Mouse (Mus musculus): ENCODE measurements at regions not wholly inside any gene's neighbourhood (a gene's known extent, or its start where the extent isn't known, plus 50 kb on each side); places are given as distances from the start of the nearest gene placed in this dataset.

GRCm38 (mm10) chr3:149253080-149253479, 262.7 kb upstream of the Adgrl2 start:
- no peaks in the 10 kb centered on the region for H3K36me3 ChIP-seq (ENCODE audit: control insufficient read depth, insufficient read depth, low read length)
- no peak overlapping the region for H3K4me3 ChIP-seq (ENCODE audit: insufficient read depth, low read depth, low read length)
- no peaks in the 10 kb centered on the region for H3K27me3 ChIP-seq (ENCODE audit: control insufficient read depth, insufficient read depth, low read length)
- no peak overlapping the region for H3K27ac ChIP-seq (replicated peaks; ENCODE audit: insufficient read depth, low read depth, low read length)
- no peak for DNase-seq (ENCODE audit: extremely low read depth, low read depth, low spot score)
- 82% methylated on average over 6 of the region's 6 CpGs for WGBS
- H3K9ac ChIP-seq (ENCODE audit: low read depth, low read length), result no peak overlapping the region
- H3K4me1 ChIP-seq (ENCODE audit: control insufficient read depth, insufficient read depth, low read length), result peaks cover 2% of the 10 kb centered on the region; the same call in 1 of the 2 replicates
- TF ChIP-seq POLR2A (IDR thresholded peaks at IDR 0.05; ENCODE audit: extremely low read depth, insufficient read depth, low read length) (no peak), CTCF (IDR thresholded peaks at IDR 0.05; ENCODE audit: low read depth, low read length) (no peak)
- no peaks in the 10 kb centered on the region for H3K79me2 ChIP-seq (ENCODE audit: control insufficient read depth, insufficient read depth, low read length)

DNA sequence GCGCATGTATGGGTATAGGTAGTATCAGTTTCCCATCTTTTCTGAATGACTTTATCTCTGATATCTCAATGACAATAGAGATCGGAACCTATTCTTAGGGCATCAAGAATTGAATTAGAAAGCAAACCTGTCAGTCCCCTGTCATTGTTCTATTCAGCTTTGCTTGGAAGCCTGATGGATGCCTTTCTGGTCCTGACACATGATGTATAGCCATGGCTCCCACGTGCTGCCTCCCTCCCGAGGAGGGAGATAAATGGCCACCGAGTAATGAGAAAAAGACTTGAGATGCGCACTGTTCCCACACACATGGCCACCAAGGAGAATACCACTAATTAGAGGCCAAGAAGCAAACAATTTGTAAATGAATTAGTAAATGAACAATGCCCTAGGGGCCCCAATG, 261.8 kb upstream of the Adgrl2 start:
- Histone ChIP-seq H3K9ac (ENCODE audit: low read depth, low read length) (no peak overlapping the region), H3K4me1 (ENCODE audit: control insufficient read depth, insufficient read depth, low read length) (peaks cover 2% of the 10 kb centered on the region; the same call in 1 of the 2 replicates), H3K36me3 (ENCODE audit: control insufficient read depth, insufficient read depth, low read length) (no peaks in the 10 kb centered on the region), H3K27ac (replicated peaks; ENCODE audit: insufficient read depth, low read depth, low read length) (no peak overlapping the region), H3K4me3 (ENCODE audit: insufficient read depth, low read depth, low read length) (no peak overlapping the region), H3K79me2 (ENCODE audit: control insufficient read depth, insufficient read depth, low read length) (no peaks in the 10 kb centered on the region), H3K27me3 (ENCODE audit: control insufficient read depth, insufficient read depth, low read length) (no peaks in the 10 kb centered on the region)
- DNase-seq (ENCODE audit: extremely low read depth, low read depth, low spot score), result no peak
- TF ChIP-seq POLR2A (IDR thresholded peaks at IDR 0.05; ENCODE audit: extremely low read depth, insufficient read depth, low read length) (no peak), CTCF (IDR thresholded peaks at IDR 0.05; ENCODE audit: low read depth, low read length) (no peak)
- 89% methylated on average over 6 of the region's 6 CpGs for WGBS

GRCm38 (mm10) chr3:149247626-149247987, 257.3 kb upstream of the Adgrl2 start:
- no peaks in the 10 kb centered on the region for H3K27me3 ChIP-seq (ENCODE audit: control insufficient read depth, insufficient read depth, low read length)
- H3K9ac ChIP-seq (ENCODE audit: low read depth, low read length), result no peak overlapping the region
- H3K4me1 ChIP-seq (ENCODE audit: control insufficient read depth, insufficient read depth, low read length), result no peaks in the 10 kb centered on the region
- no peak for DNase-seq (ENCODE audit: extremely low read depth, low read depth, low spot score)
- 85% methylated on average over 6 of the region's 6 CpGs for WGBS
- H3K27ac ChIP-seq (replicated peaks; ENCODE audit: insufficient read depth, low read depth, low read length), result no peak overlapping the region
- no peaks in the 10 kb centered on the region for H3K79me2 ChIP-seq (ENCODE audit: control insufficient read depth, insufficient read depth, low read length)
- H3K4me3 ChIP-seq (ENCODE audit: insufficient read depth, low read depth, low read length), result no peak overlapping the region
- no peaks in the 10 kb centered on the region for H3K36me3 ChIP-seq (ENCODE audit: control insufficient read depth, insufficient read depth, low read length)
- TF ChIP-seq CTCF (IDR thresholded peaks at IDR 0.05; ENCODE audit: low read depth, low read length) (no peak), POLR2A (IDR thresholded peaks at IDR 0.05; ENCODE audit: extremely low read depth, insufficient read depth, low read length) (no peak)

DNA sequence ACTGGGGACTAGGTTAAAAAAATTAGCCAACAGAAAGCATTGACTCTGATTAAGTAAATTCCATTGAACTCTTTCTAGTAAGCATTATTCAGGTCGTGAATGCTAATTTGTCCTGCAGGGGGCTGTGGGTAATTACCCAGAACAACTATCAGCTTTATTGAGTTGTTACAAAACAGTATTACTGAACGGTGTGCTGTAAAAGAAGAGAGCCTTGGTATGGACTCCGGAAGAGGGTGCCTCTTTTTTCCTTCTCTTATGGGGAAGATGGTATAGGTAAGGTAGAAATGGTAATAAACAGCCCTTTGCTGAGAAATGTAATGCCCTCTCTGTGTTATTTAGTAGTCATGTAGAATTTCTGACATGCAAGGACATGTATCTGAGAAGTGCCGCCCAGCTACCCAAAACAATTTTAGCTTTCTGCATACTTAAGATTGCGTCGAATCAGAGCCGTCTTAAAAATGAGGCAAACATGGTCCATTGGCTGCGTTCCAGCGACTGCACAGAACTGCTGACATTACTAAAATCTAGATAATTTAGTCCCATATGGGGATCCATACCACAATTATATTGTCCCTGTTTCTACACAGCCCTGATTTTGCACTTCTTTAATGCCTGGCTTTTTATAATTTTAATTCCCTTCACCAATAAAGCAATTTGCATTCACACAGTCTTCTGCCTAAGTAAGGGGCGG, 256.7 kb upstream of the Adgrl2 start:
- no peaks in the 10 kb centered on the region for H3K4me1 ChIP-seq (ENCODE audit: control insufficient read depth, insufficient read depth, low read length)
- H3K27ac ChIP-seq (replicated peaks; ENCODE audit: insufficient read depth, low read depth, low read length), result no peak overlapping the region
- H3K36me3 ChIP-seq (ENCODE audit: control insufficient read depth, insufficient read depth, low read length), result no peaks in the 10 kb centered on the region
- DNase-seq (ENCODE audit: extremely low read depth, low read depth, low spot score), result no peak
- WGBS, result 78% methylated on average over 10 of the region's 10 CpGs
- no peak overlapping the region for H3K4me3 ChIP-seq (ENCODE audit: insufficient read depth, low read depth, low read length)
- TF ChIP-seq POLR2A (IDR thresholded peaks at IDR 0.05; ENCODE audit: extremely low read depth, insufficient read depth, low read length), result no peak
- no peak for TF ChIP-seq CTCF (IDR thresholded peaks at IDR 0.05; ENCODE audit: low read depth, low read length)
- no peaks in the 10 kb centered on the region for H3K79me2 ChIP-seq (ENCODE audit: control insufficient read depth, insufficient read depth, low read length)
- H3K9ac ChIP-seq (ENCODE audit: low read depth, low read length), result no peak overlapping the region
- no peaks in the 10 kb centered on the region for H3K27me3 ChIP-seq (ENCODE audit: control insufficient read depth, insufficient read depth, low read length)

DNA sequence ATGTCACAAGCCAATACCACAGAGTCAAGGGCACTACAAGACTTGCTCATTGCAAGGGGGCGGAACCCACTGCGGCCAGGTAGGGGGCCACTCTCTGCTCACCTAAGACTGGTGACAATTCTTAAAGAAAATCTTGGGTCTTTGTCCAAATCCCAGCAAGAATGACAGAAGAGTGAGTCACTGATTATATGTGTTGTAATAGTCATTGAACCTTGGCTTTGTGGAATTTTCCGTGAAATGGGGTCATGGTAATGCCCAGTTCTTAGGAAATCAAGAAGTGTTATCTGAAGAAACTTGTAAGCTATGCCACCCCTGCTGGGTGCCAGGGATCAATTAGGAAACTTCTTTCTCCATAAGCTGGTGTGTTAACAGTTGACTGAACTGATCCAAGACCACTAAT, 249.3 kb upstream of the Adgrl2 start:
- 70% methylated on average over 3 of the region's 3 CpGs for WGBS
- no peak for TF ChIP-seq POLR2A (IDR thresholded peaks at IDR 0.05; ENCODE audit: extremely low read depth, insufficient read depth, low read length)
- no peak for TF ChIP-seq CTCF (IDR thresholded peaks at IDR 0.05; ENCODE audit: low read depth, low read length)
- Histone ChIP-seq H3K36me3 (ENCODE audit: control insufficient read depth, insufficient read depth, low read length) (no peaks in the 10 kb centered on the region), H3K79me2 (ENCODE audit: control insufficient read depth, insufficient read depth, low read length) (no peaks in the 10 kb centered on the region), H3K27ac (replicated peaks; ENCODE audit: insufficient read depth, low read depth, low read length) (no peak overlapping the region), H3K27me3 (ENCODE audit: control insufficient read depth, insufficient read depth, low read length) (no peaks in the 10 kb centered on the region), H3K9ac (ENCODE audit: low read depth, low read length) (no peak overlapping the region), H3K4me3 (ENCODE audit: insufficient read depth, low read depth, low read length) (no peak overlapping the region), H3K4me1 (ENCODE audit: control insufficient read depth, insufficient read depth, low read length) (peaks cover 10% of the 10 kb centered on the region)
- peak; percentile 67 for DNase-seq (ENCODE audit: extremely low read depth, low read depth, low spot score)

DNA sequence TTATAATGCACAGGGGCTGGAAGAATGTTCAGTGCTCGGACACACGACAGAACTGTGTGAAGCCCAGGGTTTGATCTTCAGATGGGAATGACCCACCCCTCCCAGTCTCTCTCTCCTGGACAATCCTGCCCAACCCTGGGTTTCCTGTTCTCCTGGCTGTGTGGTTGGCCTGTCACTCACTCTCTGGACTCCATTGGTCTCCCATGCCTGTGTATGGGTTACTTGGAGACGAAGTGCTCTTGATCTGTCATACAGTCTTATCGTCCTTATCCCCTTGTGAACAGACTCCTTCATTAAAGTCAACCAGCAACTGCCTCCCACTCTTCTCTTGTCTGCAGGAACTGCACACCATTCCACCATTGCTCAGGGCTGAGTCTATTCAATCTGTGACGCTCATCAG, 247.7 kb upstream of the Adgrl2 start:
- Histone ChIP-seq H3K36me3 (ENCODE audit: control insufficient read depth, insufficient read depth, low read length) (no peaks in the 10 kb centered on the region), H3K79me2 (ENCODE audit: control insufficient read depth, insufficient read depth, low read length) (no peaks in the 10 kb centered on the region), H3K4me3 (ENCODE audit: insufficient read depth, low read depth, low read length) (no peak overlapping the region), H3K27me3 (ENCODE audit: control insufficient read depth, insufficient read depth, low read length) (no peaks in the 10 kb centered on the region), H3K27ac (replicated peaks; ENCODE audit: insufficient read depth, low read depth, low read length) (no peak overlapping the region), H3K4me1 (ENCODE audit: control insufficient read depth, insufficient read depth, low read length) (peaks cover 16% of the 10 kb centered on the region), H3K9ac (ENCODE audit: low read depth, low read length) (no peak overlapping the region)
- no peak for TF ChIP-seq CTCF (IDR thresholded peaks at IDR 0.05; ENCODE audit: low read depth, low read length)
- no peak for TF ChIP-seq POLR2A (IDR thresholded peaks at IDR 0.05; ENCODE audit: extremely low read depth, insufficient read depth, low read length)
- DNase-seq (ENCODE audit: extremely low read depth, low read depth, low spot score), result no peak
- 97% methylated on average over 5 of the region's 5 CpGs for WGBS
